Mouse (Mus musculus) natural killer cell, adult 2 months (primary cell): ENCODE measurements around the gene Gpd2.

Experiments used
- DNase-seq, 2 experiments: peaks; one replicate each; pipeline ENCODE4 v3.0.0; 2022; ENCODE audit warnings: low spot score in 2 of 2

The Gpd2 gene

DNA sequence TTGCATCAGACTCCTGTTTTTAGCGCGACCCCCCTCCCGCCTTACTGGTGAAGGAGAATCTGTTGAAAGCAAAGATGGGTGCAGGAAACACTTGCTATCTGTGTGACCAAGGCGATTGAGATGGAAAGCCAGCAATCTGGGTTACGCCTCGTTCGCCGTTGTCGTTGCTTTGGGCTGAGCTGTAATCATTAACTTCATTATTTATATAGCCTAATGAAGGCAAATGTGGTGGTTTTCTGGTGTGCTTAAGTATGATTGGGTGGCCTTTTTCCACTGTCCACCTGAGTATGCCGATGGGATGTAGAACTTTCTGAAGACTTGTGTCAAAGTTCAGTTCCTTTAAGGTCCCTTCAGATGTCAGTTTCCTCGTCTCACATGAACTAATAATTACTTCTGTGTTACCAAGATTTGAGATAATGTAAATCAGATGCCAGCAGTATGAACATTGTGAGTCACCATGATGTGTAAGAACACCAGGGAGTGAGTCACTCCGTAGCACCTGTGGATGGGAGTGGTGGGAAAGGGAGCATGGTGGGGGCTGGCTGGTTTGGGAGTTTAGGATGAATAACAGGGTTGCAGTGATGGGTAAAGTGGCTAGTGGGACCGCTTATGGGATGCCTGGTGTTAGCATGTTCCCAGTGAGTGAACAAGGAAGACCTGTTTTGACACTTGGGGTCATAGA lies 14.3 kb downstream of the Gpd2 start:
- no peak for DNase-seq

DNA sequence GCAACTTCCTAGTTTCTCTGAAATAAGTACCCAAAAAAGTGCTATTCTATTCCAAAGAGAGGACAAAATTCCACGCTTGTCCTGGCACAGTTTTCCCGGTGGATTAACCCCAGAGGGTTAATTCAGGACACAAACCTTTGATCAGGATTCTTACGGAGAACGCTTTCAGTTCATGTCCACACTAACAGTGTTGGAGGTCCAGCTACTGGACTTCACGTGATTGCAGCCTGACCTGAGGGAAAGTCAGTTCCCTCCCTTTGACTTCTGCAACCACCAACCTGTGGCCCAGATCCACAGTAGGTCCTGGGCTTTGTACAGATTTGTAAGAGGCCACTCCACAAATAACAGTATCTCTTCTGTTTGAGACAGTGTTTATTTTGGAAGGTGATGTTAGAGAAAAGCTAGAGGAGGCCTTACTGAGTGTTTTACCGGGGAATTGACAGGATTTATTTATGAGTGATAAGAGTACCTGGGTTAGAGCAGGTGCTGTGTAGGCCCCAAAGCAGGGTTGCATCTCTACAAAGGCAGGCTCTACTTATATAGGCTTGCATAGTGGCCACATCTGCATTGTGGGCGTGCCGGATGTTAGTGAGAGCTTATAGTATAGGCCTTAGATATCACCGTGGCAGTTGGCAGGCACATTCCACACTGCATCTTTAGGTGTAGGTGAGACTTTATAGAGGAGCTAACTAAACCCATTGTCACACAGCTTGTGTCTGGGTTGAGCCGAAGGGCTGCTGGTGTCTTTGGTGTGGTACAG lies 15.3 kb downstream of the Gpd2 start:
- DNase-seq = no peak

DNA sequence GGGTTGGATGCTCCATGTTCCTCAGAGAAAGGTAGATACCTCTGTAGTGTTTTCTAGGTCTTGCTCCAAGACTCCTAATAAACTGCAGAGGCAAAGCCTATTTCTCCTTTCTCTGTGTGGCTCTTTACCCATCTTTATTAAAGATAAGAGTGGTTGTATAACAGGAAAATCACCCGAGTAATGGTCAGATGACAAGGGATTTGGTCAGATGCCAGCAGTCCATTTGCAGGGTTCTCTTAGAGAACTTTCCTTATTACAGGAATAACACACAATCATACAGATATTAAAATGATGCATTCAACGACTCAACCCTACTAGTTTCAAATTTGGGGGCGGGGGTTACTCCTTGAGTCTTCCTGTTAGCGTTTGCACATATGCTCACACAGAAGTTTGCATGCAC lies 16.8 kb downstream of the Gpd2 start:
- no peak for DNase-seq

DNA sequence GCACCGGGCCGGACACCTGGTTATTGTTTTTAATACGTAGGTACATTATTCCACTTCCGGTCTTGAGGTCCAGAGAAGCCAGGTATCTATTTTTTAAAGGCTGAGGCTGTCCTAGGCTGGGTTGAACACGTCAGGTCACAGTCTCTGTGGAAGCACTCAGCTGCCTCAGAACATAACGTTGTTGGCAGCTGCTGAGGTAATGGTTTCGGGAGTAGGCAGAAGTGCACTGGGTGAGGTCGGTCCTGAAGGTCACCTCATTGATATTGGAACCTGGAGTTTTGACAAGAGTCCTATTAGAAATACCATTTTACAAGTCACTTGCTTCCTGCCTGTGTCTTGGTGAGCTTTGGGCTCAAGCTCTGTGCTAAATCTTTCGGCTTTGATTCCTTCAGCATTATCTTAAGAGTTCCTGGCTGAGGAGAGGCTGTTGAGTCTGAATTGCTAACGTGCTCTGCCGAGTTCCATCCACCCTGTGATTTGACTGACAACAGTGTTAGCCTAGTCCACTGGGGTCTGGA lies 17.8 kb downstream of the Gpd2 start:
- no peak for DNase-seq

DNA sequence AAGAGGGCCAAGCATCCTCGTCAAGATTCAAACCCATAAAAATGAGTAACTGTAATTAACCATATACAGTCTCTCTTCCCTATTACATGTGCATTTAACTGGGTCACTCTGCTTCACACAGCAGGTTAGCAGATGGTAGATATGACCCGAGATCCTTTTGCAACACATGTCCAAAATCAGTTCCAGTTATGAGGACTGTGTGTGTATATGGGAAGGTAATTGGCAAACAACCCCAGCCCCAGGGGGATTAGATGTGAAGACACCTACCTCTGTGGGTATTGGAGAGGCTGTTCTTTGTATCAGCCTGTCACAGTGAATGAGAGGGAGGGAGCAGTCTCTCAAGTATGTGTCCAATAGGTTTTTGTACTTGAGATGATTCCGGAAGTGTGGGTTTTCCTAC lies 18.4 kb downstream of the Gpd2 start:
- no peak for DNase-seq

DNA sequence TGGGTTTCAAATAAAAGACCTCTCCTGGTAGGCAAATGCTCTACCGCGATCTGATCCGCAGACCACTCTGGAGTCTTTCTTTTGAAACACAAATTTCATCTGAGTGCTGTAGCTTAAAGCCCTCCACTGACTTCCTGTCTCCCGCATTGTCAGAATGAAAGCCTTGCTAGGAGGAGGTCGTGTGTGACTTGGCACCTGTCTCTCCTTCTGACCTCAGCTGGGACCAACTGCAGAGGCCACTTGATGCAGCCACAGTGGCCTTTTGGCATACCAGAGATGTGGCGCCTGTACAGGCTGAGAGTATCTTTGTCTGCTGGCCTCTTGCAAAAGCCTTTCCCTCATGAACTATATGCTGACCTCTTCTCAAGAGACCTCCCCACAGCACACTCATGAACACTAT lies 19.0 kb downstream of the Gpd2 start:
- no peak for DNase-seq

DNA sequence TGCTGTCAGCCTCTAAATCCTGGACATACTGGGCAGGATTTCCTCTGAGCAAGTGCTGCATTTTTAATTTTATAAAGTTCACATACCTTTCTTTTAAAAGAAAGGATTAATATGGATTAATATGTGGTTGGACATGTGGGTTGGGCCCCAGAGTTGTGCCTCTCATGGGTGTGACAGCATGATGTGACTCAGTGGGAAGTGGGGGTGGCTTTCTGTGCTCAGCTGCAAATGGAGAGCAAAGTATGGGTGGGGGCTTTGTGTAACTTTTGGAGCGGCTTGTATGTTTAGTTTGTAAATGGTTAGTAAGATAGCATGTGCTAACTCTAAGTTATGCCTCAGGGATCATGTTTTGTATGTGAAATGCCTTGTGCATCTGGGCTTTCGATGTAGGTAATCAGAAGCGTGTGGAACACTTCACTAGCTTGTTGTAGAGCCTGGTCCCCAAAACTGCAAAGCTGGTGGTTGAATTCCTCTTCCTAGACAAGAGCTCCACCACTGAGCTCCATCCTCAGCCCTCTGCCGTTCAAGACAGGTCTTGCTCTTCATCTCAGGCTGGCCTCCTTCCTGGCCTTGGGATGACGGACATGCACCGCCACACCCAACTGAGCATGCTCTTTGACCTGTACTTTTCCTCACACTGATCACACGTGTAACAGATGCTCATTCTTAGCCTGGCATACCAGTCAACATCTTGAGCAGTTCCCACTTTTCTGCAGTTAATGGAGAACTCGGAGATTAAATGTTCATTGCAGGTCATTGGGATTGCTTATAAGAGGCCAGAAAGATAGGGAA lies 24.0 kb downstream of the Gpd2 start:
- DNase-seq = no peak

DNA sequence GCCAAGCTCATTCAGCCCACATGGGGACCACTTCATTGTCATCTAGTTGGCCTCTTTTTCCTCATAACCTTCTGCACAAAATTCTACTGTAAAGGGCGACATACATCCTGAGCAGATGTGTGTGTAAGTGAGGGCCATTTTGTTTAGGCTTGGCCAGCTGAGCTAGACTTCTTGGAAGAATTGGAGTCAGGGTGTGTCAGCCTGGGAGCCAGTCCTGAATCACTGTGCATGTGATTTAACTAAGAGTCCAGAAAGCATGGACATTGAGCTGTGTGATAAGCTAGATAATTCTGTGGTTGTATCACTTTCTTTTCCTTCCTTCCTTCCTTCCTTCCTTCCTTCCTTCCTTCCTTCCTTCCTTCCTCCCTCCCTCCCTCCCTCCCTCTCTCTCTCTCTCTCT lies 26.0 kb downstream of the Gpd2 start:
- DNase-seq = no peak

DNA sequence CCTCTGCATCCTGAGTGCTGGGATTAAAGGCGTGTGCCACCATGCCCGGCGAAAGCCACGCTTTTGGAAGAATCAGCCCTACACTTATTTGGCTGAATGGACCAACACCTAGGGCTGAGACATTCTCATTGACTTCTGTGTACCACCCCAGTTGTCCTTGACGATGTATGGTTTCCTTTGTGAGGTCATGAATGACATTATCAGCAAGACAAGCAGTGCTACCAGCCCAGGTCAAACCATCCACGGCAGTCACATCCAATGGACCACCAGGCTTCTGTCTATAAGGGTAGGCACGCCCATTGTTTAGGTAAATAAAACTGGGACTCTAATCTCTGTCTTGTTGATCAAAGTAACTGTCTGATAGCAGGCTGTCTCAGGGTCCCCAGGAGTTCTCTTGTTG lies 27.5 kb downstream of the Gpd2 start:
- no peak for DNase-seq

DNA sequence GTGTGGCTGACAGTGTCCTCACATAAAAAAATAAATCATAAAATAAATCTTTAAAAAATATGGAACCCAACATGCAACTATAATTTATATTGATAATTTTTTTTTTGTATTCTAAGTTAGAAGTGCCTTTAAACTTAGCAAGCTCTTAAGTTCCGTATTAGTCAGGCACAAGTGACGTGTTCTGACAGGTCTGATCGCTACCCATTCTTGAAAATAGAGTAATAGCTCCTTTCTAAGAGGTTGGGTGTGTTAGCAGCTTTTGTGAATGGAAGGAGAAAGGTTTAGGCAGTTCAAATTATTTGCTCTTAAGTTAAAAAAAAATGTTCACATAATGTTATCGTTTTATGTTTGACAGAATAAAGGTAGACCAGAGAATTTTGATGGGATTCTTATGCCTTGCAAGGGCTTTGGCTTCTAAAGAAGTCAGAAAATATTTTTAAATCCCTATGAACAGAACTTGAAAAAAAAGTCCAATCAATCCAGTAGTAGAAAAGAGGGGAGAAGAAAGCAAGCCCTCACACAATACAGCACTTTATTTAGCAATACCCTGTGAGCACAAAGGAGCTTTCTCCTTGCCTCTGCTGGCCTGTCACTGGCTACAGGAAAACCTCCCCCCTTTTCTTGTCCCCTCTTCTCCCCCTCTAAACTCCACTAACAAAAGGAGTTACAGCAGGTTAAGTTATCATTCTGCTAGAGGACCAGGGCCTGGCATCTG lies 29.4 kb downstream of the Gpd2 start:
- DNase-seq = no peak

DNA sequence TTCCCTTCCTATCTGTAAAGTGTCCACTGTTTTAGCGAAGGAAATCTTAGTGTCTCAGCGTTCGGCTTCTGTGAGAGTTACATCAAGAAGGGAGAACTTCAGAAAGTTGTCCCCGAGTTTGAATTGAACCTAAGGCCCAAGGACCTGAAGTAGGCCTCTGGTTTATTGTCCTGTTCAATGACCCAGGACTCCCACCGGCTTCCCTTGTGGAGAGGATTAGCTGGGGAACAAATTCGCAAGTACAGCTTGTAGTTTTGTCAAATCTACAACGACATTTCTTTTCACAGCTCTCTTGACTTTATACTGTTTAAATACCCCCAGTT lies 29.9 kb downstream of the Gpd2 start:
- DNase-seq = no peak

DNA sequence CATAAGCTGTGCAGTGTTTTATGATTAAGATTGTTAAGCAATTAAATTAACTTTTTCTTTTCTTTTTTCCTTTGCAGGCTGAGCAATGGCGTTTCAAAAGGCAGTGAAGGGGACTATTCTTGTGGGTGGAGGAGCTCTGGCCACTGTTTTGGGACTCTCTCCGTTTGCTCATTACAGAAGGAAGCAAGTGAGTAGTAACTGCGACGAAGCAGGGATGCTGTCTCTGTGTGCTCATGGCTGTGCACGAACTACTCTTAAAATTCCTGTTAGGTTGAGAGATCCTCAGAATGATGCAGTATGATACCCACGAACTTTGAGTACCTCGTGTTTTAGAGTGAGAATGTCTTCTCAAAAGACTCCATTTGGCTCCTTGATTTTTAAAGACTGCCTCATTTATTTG lies 30.5 kb downstream of the Gpd2 start:
- DNase-seq = no peak

DNA sequence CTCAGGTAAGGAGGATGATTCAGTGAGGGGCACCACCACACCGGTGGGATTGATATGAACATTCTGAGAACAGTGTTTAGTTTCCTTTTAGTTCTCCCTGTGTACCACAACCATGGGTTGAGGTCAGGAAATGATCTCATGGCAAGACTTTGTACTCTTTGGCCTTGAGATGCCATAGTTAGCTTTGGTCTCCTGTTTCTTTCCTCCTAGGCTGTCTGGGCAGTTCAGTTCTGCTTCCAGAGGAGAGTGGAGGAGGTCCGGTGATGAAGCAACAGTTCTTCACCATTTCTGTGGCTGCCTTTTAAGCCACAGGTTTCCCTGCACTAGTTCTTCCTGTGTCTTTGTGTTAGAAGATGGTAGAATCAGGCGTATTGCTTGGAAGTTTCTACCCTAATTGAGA lies 31.4 kb downstream of the Gpd2 start:
- no peak for DNase-seq

DNA sequence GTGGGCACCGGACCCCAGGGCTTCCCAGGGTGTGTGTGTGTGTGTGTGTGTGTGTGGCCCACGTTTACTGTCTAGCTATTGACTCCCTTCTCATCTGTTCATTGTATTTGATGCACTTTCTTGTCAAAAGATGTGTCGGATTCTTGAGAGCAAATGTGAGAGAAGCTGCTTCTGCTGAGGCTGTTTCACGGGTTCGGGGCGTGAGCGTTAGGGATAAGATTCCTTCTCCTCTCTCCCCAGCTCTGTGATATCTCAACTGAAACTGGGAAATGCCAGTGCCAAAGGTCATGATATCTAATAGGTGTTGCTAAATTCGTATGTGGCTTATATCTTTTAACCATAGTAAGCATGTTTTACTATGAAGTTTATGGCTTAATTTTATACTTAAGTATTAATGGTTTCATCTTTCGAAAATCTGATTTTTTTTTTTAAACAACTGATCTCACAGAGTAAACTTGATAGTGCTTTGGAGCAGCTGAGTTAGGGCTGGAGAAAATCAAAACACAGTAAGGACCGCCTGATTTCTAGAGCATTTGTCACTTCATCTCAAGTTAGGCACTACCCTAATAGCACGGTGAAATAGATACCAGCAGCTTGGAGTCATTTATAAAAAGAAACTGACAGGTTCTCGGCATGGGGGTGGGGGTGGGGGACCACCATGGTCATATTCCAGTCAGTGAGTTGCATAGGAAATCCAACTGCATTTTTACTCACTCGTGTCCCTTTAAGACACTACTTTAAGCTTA lies 32.4 kb downstream of the Gpd2 start:
- DNase-seq = no peak

DNA sequence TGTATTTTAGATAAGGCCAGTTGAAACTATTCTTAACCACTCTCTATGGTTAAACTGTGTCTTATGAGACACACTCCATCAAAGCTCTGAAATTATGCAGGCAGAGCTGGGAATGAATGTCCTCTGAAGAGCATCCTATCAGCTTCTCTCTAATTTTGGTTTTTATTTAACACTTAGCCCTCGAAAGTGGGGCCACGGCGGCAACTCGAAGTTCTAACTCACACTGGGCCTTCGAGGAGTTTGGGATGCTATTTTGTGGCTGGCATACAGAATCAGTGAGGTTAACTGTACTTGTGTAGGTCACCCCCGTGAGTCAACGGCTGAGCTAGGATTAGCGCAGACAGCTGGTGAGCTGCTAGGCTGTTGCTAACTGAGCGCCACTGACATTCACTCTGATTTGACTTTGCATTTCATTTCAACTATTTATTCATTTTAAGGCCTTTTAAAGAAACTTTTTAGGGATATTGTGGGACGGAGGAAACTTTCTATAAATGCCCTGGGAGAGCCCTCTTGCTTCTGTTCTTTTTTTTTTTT lies 42.8 kb downstream of the Gpd2 start:
- DNase-seq = no peak

DNA sequence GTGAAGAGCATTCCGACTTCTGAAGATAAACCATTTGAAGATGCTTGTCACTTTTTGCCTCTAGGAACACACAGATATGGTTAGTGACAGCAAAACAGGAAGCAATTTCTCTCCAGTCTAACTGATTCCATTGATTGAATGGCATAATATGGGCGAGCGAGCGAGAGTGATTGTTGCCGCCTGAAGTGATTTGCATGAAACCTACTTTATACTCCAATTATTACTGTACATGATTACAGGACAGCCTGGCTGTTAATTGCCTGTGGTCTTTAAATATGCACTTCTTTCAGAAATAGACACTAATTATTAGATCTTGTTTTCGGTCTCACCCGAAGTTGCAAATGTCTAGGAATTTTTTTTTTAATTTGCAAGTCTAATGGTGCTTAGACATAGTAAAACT lies 46.4 kb downstream of the Gpd2 start:
- DNase-seq = no peak

DNA sequence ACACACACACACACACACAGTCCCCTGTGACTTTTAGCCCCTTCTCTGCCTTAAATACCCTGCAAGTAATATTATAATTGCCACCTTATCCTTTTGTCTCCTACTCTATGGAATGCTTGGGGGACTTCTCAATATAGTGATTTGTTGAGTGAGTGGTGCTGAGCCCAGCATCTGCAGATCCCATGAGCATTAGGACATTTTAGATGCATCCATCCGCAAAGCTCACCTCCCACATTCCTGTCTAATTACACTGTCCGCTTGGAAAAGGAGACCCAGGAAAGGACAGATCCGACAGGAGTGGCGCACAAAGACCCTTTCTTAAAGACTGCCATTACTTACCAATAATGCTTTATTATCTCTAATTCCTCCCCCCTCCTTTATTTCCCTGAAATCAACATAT lies 47.8 kb downstream of the Gpd2 start:
- DNase-seq = no peak

DNA sequence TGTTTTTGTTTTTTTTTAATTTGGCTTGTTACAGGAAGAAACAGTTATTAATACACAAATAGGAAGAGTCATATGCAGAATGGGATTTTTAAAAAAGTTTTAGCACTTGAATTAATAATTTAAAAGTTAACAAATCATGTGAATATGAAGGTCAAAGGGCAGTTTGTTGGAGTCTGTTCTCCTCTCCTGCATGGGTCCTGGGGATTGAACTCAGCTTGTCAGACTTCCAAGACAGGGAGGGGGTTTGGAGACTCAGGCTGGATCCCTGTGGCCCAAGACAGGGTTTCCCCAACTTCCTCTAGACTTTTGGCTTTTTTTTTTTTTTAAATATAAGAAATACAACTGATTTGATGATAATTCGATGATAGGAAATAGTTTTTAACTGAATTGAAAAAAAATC lies 50.6 kb downstream of the Gpd2 start:
- no peak for DNase-seq

DNA sequence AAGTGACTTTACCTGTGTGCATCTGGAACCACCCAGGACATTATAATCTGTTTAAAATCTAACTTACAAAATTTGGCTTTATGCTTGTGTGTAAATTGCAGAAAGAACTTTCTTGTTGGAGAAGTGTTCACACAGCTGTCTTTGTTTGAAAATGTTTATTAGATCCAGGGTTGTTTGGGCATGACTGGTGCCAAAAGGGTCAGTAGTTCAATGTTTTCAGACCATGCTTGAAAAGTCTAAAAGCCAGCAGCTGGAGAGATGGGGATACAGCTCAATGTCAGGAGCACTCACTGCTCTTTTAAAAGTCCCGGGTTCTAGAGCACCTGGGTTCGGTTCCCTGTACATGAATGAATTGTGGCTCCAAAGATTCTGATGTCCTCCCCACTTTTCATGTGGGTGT lies 56.1 kb downstream of the Gpd2 start:
- DNase-seq = no peak

DNA sequence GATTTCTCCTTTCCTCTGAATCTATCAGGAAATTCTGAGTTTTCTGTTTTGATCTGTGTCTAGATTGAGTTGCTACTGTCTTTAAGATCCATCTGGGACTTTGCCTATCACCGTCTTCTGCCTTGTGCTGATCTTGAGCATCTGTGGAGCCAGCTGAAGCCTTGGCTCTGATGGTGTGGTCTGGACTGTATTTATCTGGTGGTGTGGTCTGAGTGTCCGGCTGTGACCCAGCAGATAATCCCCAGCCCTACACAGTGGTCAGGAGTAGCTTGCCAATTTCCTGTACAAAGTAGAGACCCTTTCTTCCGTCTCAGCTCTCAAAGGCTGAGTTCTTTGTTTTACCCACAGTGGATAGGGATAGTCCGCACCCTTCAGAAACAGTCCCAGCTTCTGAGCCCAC lies 58.6 kb downstream of the Gpd2 start:
- no peak for DNase-seq

DNA sequence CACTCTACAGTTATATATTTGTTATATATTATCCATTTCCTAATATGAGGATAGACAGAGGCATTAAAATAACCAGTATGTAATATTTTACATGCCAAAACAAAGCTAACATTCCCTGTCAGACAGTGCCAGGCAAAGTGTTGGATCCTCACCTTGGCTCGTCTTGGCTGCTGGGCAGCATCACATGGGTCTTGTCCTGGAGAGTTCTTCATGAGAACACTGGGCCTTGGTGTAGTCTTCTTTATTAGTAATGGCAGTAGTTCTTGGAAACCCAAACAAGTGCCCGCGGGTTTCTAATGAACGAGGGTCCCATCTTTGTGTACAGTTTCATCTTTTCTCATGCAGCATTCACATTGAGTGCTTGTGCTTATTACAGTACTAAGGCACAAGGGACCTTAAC lies 59.8 kb downstream of the Gpd2 start:
- DNase-seq = no peak
